Mouse (Mus musculus): ENCODE measurements around the gene Hacd3.

DNA sequence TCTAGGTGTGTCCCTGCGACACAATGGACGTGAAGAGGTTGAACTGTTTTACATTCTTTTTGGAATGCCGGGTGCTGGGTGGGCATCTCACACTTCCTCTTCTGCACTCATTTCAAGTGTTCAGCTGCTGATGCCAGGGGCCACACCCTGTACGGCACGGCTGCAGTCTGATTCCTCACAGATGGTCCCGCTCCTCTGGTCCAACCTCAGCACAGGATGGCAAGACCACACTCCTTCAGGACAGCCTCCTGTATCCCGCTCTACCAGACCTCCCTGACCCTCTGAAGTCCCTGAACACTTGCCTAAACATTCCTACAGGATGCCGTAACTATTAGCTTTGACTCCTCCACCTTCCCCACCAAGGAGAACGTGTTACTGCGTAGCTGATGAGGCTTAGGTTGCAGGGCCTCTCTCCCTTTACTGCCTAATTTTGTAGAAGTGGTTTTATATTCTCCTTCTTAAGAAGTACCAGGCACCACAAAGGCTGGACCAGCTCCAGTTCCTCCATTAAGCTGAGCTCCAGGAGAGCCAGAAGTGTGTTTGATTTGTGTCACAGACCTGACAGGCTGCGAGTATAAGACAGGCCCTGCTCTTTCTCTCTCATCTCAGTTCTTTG, 80.7 kb downstream of the Hacd3 start:
- TF ChIP-seq CTCF (IDR thresholded peaks at IDR 0.05; ENCODE audit: borderline replicate concordance, insufficient read depth, low read length) (no peak), POLR2A (IDR thresholded peaks at IDR 0.05; ENCODE audit: low read depth, low read length) (no peak)
